Mouse (Mus musculus): ENCODE measurements around the gene Gm45837.

Gene Gm45837

DNA sequence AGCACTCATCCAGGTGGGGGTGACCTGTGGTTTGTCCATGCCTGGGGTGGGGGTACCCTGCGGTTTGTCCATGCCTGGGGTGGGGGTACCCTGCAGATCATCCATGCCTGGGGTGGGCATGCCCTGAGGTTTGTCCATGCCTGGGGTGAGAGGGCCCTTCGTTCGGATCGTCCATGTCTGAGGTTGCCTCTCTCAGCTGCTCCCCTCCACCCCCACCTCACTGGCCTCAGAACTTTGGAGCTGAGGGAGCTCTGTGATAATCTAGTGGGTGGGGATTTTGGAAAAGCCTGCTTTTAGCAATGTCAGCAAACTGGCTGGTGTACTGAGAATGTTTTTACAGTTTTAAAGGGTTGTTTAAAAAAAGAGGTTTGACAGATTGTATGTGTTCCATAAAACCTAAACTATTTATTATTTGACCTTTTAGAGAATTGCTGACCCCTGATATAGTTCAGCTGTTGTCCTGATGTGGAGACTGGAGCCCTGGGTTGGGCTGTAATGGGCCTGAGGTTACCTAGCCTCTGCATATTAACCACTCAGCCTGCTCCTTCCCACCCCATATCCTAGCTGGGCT is 18.7 kb upstream of the Gm45837 start:
- DNase-seq (ENCODE audit: extremely low spot score, low spot score): no peak

DNA sequence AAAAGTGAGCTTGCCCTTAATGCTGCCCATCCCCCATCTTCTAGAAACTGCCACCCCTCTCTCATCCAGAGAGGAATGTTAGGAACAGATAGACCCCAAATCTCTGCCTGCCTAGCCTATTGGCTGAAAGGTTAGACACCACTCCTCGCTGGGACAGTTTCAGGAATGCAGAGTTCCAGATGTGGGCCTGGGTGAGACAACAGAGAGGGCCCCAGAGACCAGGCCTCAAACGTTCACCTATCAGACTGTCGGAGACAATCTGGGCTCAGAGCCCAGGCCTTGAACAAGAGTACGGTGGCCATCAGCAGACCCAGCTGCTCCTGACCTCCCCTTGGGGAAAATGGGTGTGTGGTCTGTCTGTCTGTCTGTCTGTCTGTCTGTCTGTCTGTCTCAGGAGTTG is 17.7 kb upstream of the Gm45837 start:
- no peak for DNase-seq (ENCODE audit: extremely low spot score, low spot score)

DNA sequence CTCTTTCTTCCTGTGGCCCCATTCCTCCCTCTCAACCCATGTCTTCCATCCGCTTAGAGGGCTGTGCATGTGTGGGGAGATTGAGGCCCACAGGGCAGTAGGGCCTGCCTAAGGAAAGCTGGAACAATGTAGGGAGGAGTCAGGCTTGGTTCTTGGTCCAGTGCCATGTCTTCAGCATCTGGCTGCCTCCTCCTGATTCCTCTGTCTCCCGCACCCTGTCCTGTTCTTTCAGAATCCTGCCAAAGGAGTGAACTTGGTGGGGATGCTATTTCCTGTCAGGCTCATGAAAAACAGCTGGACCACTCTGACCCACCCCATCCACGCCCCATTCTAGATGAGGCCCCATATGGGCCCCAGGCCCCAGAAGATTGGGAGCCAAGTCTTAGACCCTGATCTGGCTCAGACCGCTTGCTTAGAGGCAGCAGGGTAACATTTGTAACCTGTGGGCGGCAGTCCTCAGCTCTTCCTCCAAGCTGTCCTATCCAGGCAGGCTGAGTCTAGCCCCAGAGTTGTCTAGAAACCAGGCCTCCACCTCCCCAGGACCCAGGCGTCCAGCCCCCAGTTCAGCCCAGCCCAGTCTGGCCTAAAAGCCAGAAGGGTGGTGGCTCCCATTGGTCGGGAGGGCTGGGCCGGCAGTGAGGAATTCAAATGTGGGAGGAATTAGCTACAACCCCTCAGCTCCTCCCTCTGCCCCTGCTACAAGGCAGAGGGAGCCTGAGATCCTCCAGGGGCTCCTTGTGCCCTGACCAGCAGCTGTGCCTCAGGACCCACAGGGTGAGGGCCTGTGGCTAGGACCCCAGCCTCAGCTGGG is 16.8 kb upstream of the Gm45837 start:
- peak; percentile 43 for DNase-seq (ENCODE audit: extremely low spot score, low spot score)

DNA sequence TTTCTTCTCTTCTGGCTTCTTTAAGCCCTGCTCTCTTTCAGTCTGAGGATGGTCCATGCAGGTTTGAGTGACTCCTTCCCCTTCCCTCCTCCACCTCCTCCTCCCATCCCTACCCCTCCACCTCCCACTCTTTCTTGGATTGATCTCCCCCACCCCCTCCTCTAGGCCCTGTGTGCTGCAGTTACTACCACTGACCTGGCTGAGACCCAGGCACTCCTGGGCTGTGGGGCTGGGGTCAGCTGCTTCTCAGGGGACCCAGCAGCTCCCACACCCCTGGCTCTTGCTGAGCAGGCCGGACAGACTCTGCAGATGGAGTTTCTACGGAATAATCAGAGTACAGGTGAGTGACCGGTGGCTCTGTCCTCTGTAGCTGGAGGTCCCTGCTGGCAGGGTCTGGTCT is 16.1 kb upstream of the Gm45837 start:
- no peak for DNase-seq (ENCODE audit: extremely low spot score, low spot score)

DNA sequence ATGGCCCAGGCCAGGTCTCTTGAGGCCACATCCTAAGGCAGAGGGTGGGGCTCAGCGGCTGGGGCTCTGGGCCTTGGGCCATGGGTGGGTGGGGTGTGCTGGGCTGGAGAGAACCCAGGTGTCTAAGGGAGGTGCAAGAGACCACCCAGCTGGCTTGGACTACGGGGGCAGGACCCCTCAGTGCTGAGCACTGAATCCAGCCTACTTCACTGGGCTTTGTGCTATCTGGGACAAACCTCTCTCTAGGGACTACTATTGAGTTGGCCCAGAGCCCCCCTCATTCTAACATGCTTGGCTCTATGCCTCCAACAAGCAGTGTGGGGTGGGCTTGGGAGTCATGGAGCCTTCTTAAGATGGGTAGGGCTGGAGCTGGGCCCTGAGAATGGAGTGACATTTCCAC is 15.2 kb upstream of the Gm45837 start:
- DNase-seq (ENCODE audit: extremely low spot score, low spot score): no peak

DNA sequence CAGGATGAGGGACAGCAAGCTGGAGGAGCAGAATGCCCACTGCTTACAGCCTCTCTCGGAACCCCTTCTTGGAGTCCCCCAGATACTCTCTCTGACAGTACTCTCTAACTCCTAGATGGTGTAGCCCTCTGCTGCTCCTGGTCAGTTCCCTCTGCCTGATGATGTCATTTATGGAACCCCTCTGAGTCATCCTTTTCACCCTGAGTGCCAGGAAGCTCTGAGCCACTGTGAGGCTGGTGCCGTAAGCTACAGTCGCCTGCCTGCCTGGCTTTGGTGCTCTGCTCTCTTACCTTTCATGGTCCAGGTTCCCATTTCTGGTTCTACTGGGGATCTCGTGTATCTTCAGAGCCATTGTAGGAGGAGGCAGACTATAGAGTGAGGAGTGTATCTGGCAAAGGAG is 13.5 kb upstream of the Gm45837 start:
- DNase-seq (ENCODE audit: extremely low spot score, low spot score): no peak

DNA sequence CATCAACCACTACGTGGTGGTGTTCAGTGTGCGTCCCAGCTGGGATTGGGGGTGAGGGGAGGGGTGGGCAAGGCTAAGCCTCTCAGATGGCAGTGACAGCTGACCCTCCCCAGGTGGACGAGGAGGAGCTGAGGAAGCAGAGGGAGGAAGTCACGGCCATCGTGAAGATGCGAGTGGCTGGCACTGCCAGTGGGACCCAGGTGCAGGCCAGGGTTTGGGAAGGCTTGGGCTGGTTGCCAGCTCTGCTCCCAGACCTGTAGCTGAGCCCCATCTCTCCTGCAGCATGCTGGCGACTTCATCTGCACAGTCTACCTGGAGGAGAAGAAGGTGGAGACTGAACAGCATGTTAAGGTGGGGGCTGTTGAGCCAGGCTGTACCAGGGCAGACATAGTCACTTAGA is 9.2 kb upstream of the Gm45837 start:
- DNase-seq (ENCODE audit: extremely low spot score, low spot score): no peak

DNA sequence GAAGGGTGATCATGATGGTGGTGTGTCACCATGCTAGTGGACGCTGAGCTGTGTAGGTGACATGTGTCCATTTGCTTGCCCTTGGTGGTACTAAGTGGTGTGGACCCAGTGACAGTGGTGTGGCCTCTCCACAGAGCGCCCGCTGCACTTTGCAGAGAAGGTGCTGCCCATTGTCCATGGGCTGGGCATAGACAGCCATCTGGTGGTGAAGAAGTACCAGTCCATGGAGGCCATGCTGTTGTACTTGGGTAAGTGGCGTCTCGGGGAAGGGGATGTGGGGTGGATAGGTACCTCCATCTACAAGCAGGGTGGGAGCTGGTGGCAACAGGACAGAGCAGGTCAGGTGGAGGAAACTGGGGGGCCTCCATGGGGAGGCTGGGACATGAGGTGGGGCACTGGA is 6.9 kb upstream of the Gm45837 start:
- DNase-seq (ENCODE audit: extremely low spot score, low spot score): no peak

DNA sequence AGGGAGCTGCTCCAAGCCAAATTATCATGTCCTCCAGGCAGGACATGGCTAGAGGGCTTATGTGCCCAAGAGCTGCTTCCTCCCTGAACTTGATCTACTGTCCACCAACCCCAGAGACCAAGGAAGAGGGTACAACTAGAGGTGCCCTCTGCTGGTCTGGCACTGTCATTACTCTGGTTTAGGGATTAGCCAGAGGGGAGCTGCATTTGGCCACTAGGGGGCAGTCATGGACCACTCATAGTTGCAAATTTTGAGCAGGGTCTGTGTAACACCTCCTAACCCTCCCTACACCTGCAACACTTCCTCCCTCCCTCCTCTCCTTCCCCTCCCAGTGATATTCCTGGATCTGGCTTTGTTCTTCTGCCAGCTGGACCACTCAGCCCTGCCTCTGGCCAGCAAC is 2.1 kb downstream of the Gm45837 start:
- DNase-seq (ENCODE audit: extremely low spot score, low spot score): peak; percentile 88

DNA sequence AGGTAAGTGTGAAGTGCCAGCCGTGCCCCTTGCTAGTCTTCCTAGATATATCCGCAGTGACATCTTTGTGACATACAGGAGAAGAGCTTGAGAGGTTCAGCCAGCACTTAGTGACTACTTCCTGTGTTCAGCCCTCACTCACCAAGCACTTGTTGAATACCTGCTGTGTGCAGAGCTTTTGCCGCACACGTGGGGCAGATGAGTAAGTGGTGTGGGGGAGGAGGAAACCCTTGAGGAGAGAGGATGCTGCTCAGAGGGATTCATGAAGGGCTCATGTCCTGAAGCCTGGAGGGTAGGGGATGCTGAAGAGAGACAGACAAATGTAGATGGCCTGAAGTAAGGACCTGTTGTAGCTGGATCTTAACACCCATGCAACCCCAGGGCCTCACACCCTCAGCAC is 3.5 kb downstream of the Gm45837 start:
- no peak for DNase-seq (ENCODE audit: extremely low spot score, low spot score)

DNA sequence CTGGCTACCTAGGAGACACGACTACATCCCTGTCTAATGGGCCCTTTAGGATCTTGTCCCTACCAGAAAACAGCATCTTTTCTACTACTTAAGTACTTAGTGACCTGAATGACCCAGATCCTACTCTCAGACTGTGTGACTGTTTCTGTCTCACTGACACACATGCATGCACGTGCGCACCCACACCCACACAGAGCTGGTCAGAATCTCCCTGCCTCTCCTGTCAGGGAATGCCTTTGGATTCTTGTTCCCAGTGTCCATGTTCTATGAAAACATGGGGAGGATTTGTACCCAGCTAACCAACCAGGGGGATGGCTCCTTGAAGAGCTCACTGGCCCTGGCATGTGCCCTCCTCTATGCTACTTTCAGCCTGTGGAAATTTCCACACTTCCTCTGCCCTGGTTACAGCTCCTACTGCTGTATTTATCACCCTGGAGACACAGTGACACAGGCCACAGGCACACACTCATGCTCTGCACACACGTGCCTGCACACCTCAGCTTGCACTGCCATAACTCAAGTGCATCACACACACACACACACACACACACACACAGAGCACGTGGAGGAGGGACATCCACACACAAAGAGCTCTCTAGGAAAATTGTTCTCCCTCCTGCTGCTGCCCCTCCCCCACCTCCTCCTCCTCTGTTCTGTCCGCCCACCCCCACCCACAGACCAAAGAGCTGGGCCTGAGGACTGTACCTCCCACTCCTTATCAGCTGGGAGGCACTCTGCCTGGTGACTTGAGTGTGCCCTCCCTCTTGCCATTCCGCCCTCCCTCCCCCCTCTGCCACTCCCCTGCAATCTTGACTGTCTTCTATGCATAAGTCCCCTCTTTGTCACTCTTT is 4.2 kb downstream of the Gm45837 start:
- DNase-seq (ENCODE audit: extremely low spot score, low spot score): no peak

DNA sequence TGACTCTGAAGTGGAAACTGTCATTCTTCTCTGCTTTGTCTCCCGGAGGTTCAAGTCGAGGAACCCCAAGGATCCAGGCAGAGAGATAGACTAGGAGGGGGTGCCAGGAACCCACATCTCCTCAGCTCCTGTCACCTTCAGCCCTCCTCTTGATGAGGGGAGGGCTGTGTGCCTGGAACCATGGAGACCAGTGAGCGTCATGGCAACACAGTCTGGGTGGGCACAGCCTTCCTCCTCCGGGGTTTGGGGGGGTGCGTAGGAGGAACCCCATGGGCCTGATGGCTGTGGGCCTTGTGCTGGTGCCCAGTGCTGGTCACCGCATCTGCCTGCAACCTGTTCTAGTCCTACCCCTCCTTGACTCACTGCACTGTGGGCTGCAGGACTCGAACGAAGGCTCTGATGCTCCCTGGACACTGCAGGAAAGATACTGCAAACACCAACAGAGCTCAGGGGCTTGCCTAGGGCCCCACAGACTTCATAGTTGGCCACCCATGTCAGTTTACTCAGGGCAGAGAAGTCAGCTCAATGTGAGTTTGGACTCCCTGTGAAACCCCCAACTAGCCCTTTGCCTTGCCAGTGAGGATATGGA is 4.9 kb downstream of the Gm45837 start:
- DNase-seq (ENCODE audit: extremely low spot score, low spot score): no peak

DNA sequence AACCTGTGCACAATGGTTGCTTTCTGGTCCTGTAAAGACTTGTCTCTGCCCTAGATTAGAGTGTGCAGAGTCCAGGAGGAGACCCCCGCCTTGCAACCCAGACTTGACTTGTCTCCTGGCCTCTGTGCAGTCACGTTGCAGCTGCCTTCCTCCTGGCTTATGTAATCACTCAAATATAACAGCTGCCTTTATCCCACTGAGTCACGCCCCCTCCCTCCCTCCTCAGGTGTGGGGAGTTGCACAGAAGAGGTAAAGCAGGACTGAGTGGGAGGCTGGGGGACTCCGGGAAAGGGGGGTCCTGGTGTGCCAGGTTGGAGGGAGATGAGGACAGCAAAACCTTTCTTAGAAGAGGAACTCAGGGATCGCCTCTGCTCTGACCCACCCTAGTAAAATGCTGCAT is 5.7 kb downstream of the Gm45837 start:
- no peak for DNase-seq (ENCODE audit: extremely low spot score, low spot score)

DNA sequence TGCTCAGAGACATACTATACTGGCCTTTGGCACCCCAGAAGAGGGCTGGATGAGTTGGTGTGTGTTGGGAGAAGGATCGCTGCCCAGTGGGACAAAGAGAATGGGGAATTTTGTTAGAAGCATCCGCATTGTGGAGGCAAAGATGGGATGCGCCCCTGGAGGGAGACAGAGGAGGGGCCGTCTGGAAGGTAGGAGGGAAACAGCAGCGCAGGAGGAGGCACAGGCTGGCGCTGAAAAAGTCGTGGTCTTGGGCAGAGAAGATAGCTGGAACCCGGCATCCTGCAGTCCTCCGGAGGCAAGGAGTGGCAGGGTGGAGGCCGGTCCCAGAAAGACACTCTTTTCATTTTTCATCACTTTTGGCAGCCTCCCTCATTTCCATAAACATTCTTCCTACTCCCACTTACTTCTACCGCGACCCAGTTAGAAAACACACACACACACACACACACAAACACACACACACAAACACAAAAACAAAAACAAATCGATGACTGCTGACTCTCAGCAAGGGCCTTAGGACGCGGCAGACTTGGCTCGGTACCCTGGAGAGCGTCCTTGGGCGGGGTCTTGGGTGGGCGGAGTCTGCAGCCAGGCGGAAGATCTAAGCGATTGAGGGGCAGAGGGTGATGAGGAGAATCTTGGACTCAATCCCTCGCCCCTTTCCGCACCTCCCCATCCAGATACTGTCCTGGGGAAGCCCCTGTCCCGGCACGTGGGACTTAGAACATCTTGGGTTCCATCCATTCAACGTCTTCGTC is 8.5 kb downstream of the Gm45837 start:
- DNase-seq (ENCODE audit: extremely low spot score, low spot score): peak; percentile 37

DNA sequence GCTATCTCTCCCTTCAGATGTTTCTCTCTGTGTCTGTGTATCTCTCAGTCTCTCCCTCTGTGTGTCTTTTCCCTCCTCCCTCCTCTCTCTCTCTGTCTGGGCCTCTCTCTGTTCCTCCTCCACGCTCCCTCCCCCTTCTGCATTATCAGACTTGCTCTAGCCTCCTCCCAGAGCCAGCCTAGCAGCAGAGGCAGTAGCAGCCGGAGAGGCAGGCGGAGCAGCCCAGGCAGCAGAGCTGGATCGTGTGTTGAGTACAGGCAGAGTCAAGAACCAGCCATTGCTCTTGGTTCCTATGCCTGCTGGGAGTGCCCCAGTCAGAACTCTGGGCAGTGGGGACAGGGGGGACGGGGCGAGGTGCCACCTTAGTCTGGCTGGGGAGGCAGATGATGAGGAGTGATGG is 10.8 kb downstream of the Gm45837 start, which contains the start of gene Pde2a:
Gene Pde2a, plus strand, starts transcription at position 163 of the 400 bp plus-strand sequence.
- no peak for DNase-seq (ENCODE audit: extremely low spot score, low spot score)

DNA sequence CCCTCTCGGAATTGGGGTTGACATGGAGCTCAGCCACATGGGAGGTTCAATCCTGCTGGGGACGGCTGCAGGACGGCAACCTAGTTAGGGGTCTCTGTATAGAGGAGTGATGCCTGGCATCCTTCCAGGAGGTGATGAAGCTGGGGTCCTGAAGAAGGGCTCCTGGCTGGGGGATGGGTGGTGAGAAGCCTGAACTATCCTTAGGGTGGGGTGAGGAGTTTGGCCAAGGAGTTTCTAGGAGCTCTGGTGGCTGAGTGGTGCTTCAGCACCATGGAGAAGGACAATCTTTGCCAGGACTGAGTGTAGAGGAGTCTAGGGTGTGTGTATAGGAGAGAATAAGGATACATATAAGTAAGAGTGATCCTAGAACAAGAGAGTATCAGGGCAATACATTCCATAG is 11.4 kb downstream of the Gm45837 start:
- no peak for DNase-seq (ENCODE audit: extremely low spot score, low spot score)

DNA sequence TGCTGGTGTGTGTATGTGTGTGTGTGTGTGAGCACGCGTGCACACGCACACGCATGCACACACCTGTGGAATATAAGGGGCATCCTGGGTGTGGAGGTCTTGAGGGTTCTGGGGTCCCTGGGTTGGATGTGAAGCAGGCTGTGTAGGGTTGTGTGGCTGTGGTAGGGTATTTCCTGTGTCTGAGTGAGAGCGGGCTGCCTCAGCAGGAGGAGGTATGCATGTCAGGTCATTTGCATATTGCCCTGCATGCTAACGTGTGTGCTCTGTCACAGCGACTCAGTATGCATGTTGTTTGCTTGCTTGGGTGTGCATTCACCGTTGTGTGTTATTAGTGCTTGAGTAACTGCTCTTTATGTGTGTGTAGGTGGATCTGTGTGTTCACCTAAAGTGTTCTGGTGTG is 12.0 kb downstream of the Gm45837 start:
- no peak for DNase-seq (ENCODE audit: extremely low spot score, low spot score)

DNA sequence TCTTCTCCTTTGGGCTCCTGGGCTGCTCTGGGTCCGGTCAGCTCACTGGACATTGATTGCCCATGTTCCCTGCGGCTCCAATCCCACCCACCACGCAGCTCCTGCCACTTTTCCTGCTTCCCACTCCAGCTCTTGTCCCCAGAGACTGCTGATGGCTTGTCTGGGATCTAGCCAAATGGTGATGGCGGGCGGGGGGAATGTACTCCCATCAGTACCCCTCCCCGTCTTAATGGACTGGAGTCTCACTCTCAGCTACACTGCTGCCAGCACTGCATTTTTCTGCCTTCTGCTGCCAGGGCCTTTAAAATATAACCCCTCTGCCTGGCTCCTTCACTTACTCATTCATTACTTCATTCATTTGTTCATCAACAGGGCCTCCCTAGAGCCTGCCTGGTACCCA is 13.3 kb downstream of the Gm45837 start:
- DNase-seq (ENCODE audit: extremely low spot score, low spot score): no peak

DNA sequence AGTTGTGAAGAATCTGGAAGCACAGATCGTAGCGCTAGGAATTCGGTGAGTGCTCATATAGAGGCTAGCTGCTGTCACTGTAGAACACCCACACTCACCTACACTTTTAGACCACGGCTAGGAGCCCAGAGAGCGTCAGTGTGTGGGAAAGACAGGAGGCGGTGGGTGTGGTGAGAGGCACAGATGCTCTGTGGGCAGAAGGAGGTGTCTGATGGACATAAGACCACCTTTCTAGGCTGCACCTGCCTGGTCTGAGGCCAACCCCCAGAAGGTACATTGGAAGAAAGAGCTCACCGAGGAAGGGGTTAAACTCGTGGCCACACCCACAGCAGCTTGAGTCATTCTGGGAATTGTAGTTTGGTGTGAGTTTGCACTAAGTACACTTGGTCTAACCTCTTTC is 16.0 kb downstream of the Gm45837 start:
- no peak for DNase-seq (ENCODE audit: extremely low spot score, low spot score)

DNA sequence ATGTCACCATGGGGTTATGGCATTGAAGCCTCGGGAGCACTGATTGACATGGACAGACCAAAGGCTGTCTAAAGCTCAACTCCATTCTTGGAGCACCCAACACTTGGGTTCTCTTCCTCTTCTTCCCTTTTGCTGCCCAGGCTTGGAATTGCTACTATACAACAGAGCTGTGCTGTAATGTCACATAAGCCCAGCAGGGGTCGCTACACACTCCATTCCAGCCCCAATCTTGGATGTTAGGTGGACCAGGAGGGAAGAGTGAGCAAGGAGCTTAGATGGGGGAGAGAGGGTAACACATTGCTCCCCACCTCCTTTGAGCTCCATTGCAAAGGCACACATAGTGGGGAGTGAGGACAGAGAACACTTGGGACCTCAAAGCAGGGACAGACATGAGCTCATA is 17.1 kb downstream of the Gm45837 start:
- peak; percentile 59 for DNase-seq (ENCODE audit: extremely low spot score, low spot score)

DNA sequence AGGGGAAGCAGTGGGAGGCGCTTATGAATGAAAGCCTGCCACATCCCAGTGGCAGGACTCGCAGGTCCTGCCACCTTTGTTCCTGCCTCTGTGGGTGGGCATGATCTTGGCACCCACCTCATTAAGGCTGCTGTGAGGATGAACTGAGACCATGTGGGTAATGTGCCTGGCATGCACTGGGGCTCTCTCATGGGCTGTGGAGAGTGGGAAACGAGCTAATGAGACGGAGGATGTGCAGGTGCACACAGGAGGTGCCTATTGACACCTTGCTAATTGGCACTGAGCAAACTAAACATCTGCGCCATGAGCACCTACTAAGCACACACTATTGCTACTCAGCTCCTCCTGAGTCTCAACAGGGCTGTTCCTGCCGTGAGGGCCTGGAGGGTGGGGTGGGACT is 24.4 kb downstream of the Gm45837 start:
- no peak for DNase-seq (ENCODE audit: extremely low spot score, low spot score)
